Mouse (Mus musculus) E14TG2a.4 (cell line): ENCODE data around the gene Ung.

Source experiments
- CTCF ChIP-seq: conservative IDR thresholded peaks from 2 replicates; pipeline ENCODE4 v1.5.1; 2014; ENCODE audit warnings: low read length
- NANOG ChIP-seq: IDR thresholded peaks from 2 replicates; pipeline ENCODE4 v1.6.1; 2014; ENCODE audit warnings: borderline replicate concordance, low read length, mixed read lengths

DNA sequence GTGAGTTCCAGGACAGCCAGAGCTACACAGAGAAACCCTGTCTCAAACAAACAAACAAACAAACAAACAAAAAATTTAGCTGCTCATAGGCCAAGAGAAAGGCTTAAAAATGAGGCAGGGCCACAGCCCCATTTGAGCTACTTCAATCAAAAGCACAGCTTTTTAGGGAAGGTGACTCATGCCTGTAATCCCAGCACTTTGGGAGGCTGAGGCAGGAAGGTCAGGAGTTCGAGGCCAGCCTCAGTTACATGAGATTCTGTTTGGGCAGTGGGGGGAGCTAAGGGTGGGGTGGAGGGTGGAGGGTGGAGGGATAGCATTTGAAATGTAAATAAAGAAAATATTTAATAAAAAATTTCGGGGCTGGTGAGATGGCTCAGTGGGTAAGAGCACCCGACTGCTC is 42.8 kb downstream of the Ung start:
- TF ChIP-seq CTCF (no peak), NANOG (no peak)
